Mouse (Mus musculus) cerebellum, adult 2 months (tissue): ENCODE data around the gene Dohh.

Experiments used
- CTCF ChIP-seq: fragments of 200-500 bp; IDR thresholded peaks from 2 replicates; pipeline ENCODE4 v1.5.1; 2011; ENCODE audit warnings: low read depth, mild to moderate bottlenecking, control low read depth, low read length, moderate library complexity, borderline replicate concordance; ENCODE audit not compliant: insufficient read depth
- POLR2A ChIP-seq: fragments of 200-500 bp; IDR thresholded peaks from 2 replicates; pipeline ENCODE4 v1.6.1; 2011; ENCODE audit warnings: low read length, control low read depth, borderline replicate concordance; ENCODE audit not compliant: insufficient read depth

- TF ChIP-seq POLR2A (no peak), CTCF (no peak)
Observed at GRCm38 (mm10) chr10:81434361-81435263, 50.4 kb downstream of the Dohh start.
